Mouse (Mus musculus) stomach, postnatal 0 days (tissue): ENCODE data around the gene Lclat1. TPM values are rescaled to one million over a fixed set of nuclear protein-coding genes. Genes with fewer than 3 reads are reported as not detected.

ENCODE experiments used
- ATAC-seq: fragments of 200-750 bp; cut with Nextera tagmentation; 2 replicates; pipeline ENCODE4 v1.8.0; 2017; ENCODE audit not compliant: low FRiP score, low TSS enrichment
- DNase-seq: peaks from one replicate; pipeline ENCODE4 v3.0.0-alpha.2; 2016; ENCODE audit warnings: low spot score
- H3K27ac ChIP-seq: fragments of 300-500 bp; sonication (generic); replicated peaks from 2 replicates; pipeline ENCODE4 v1.5.1; 2014; ENCODE audit warnings: mild to moderate bottlenecking, control low read depth
- H3K27me3 ChIP-seq: fragments of 300-500 bp; sonication (generic); 2 replicates; pipeline ENCODE4 v1.6.1; 2014; ENCODE audit warnings: low read length; ENCODE audit not compliant: control insufficient read depth, insufficient read depth
- H3K36me3 ChIP-seq: fragments of 300-500 bp; sonication (generic); 2 replicates; pipeline ENCODE4 v1.6.1; 2014; ENCODE audit warnings: low read length, mixed read lengths; ENCODE audit not compliant: control insufficient read depth, insufficient read depth
- H3K4me1 ChIP-seq: fragments of 300-500 bp; sonication (generic); replicated peaks from 2 replicates; pipeline ENCODE4 v1.6.1; 2014; ENCODE audit warnings: antibody characterized with exemption; ENCODE audit not compliant: control insufficient read depth, insufficient read depth
- H3K4me2 ChIP-seq: fragments of 300-500 bp; sonication (generic); replicated peaks from 2 replicates; pipeline ENCODE4 v1.6.1; 2014; ENCODE audit warnings: low read depth, mild to moderate bottlenecking, control low read depth, moderate library complexity
- H3K4me3 ChIP-seq: fragments of 300-500 bp; sonication (generic); 2 replicates; pipeline ENCODE4 v1.5.1; 2014; ENCODE audit warnings: low read depth, low read length, control low read depth
- H3K9ac ChIP-seq: fragments of 300-500 bp; sonication (generic); 2 replicates; pipeline ENCODE4 v1.6.1; 2014; ENCODE audit warnings: mild to moderate bottlenecking, low read length, control low read depth, mixed read lengths
- H3K9me3 ChIP-seq: fragments of 300-500 bp; sonication (generic); 2 replicates; pipeline ENCODE4 v1.6.1; 2016; ENCODE audit warnings: low read length; ENCODE audit not compliant: control insufficient read depth
- CTCF ChIP-seq: IDR thresholded peaks from 2 replicates; pipeline ENCODE4 v1.5.1; 2016; ENCODE audit warnings: antibody characterized with exemption, low read depth, mild to moderate bottlenecking, moderate library complexity
- EP300 ChIP-seq: optimal IDR thresholded peaks from 2 replicates; pipeline ENCODE3; 2016; ENCODE audit warnings: antibody characterized with exemption
- WGBS: fragments of 180-500 bp; shearing (Covaris S2); extraction: QIAGEN DNeasy Blood & Tissue Kit; methylation state at CpG from one replicate; pipeline ENCODE4 v1.1.7; 2014; 5-methylcytosine and 5-hydroxymethylcytosine counted together
- polyA plus RNA-seq: library from polyadenylated mRNA; unstranded; fragments of >200 nt; fragmentation: Nextera tagmentation; extraction: Ambion mirVana; gene quantifications from 2 replicates; pipeline ENCODE4 v1.2.1, GENCODE M21; 2015

Gene Lclat1
- polyA plus RNA-seq, 1 experiment from 2014 or later = 4.3 TPM

DNA sequence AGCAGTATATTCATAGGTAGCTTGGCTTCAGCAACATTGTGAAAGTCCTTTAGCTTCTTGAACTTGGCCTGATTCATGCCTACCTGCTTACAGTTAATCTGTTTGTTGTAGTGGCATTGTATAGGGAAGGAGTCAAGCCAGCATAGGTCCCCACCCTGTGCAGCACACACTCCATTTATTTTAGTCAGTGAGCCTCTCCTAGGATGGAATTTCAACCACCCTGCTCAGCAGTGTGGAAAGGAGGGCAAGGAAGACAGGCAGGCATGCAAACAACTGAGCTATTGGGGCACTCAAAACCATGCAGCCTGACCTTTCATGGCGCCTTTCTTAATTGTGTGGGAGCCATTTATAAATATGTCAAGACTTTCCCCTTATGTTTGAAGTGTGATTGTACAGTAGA, 92.6 kb downstream of the Lclat1 start:
- Histone ChIP-seq H3K27me3 (no peaks in the 10 kb centered on the region), H3K27ac (no peak overlapping the region), H3K4me3 (no peak overlapping the region), H3K9me3 (no peaks in the 10 kb centered on the region), H3K4me1 (no peaks in the 10 kb centered on the region), H3K9ac (no peak overlapping the region), H3K36me3 (no peaks in the 10 kb centered on the region), H3K4me2 (no peak overlapping the region)
- 55% methylated on average over 1 of the region's 1 CpGs for WGBS
- ATAC-seq = no peak
- DNase-seq = no peak
- TF ChIP-seq EP300 = no peak
- TF ChIP-seq CTCF = no peak

DNA sequence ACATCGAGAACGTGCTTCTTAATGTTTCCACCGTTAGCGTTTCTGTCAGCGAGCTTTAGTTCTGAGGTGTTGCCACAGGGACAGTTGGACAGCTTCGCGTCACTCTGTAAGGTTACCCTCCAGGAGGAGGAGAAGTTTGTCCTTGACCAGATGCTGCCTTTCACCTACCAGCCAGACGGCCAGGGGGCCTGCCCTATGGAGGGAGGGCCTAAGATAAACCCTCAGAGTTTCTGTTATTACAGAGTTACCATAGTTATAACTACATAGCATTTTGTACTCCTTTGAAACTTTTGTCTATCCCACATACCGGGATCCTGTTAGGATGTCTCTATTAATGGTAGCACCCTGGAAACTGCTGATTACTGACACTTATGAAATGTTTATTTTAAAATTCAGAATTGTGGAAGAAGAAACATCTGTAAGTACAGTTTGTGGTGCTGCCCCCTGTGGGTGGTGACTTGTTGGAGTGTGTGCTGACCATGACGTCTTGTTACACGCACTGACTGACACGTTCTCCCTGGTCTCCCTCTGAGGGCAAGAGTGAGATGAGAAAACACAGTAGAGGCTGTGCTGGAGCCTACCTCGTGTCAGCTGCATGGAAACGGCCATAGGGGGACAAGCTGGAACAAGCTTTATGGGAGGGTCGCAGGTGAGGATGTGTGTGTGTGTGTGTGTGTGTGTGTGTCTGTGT, 96.0 kb downstream of the Lclat1 start:
- ATAC-seq (no peak), DNase-seq (no peak)
- Histone ChIP-seq H3K4me3 (no peak overlapping the region), H3K9me3 (no peaks in the 10 kb centered on the region), H3K36me3 (no peaks in the 10 kb centered on the region), H3K27me3 (no peaks in the 10 kb centered on the region), H3K4me1 (no peaks in the 10 kb centered on the region), H3K4me2 (no peak overlapping the region), H3K9ac (no peak overlapping the region), H3K27ac (no peak overlapping the region)
- TF ChIP-seq EP300 (no peak), CTCF (peak; percentile 45)
- 70% methylated on average over 15 of the region's 15 CpGs for WGBS

DNA sequence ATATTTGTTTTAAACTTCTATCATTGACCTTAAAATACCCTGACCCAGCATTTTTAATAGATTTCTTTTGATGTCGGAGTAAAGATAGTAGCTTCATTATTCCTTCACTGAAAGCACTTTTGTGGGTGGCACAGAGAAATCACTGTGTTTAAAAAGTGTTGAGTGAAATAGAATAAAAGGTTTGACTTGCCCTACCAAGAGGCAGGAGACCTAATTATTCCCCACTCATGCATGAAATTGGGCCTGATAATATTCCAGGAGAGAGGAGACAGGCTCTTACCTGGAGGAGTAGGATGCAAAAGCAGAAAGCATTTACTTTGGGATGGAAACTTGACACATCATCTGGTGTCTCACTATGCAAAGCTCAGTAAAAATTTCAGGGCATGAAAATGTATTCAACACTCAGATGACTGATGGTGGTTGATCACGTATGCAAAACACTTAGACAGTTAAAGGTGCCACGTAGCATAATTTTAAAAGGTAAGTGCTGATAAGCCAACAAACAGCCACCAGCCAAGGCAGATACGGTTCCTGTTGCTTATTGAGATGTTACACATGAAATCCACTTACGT, 103.3 kb downstream of the Lclat1 start:
- no peak for ATAC-seq
- no peaks in the 10 kb centered on the region for H3K9me3 ChIP-seq
- 86% methylated on average over 5 of the region's 5 CpGs for WGBS

DNA sequence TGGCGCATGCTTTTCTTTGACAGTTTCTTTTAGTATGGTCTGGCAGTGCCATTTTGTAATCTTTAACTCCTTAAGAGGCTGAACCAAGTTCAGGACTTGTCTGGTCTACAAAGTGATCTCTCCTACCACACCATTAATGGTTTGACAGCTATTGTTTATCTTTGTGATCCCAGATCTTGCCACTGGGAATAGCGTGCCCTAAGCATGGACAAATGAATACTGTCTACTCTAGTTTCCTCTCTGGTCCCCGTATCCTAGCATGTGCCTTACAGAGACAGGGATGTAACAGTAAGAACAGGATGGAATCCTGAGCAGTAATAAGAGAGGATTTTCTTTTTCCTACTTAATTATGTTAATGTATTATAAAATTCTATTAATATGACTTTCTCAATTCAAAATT, 105.0 kb downstream of the Lclat1 start:
- WGBS = 67% methylated on average over 3 of the region's 3 CpGs
- Histone ChIP-seq H3K9ac (no peak overlapping the region), H3K4me2 (no peak overlapping the region), H3K27ac (no peak overlapping the region), H3K4me3 (no peak overlapping the region), H3K36me3 (no peaks in the 10 kb centered on the region), H3K4me1 (no peaks in the 10 kb centered on the region), H3K27me3 (no peaks in the 10 kb centered on the region), H3K9me3 (no peaks in the 10 kb centered on the region)
- DNase-seq (no peak), ATAC-seq (no peak)
- no peak for TF ChIP-seq EP300
- no peak for TF ChIP-seq CTCF

More for the DNA sequence above, 103.3 kb downstream of the Lclat1 start:
- TF ChIP-seq CTCF = no peak
- no peak for TF ChIP-seq EP300
- Histone ChIP-seq H3K4me1 (no peaks in the 10 kb centered on the region), H3K27me3 (no peaks in the 10 kb centered on the region), H3K27ac (no peak overlapping the region), H3K4me3 (no peak overlapping the region), H3K36me3 (no peaks in the 10 kb centered on the region), H3K4me2 (no peak overlapping the region), H3K9ac (no peak overlapping the region)
- DNase-seq = no peak

DNA sequence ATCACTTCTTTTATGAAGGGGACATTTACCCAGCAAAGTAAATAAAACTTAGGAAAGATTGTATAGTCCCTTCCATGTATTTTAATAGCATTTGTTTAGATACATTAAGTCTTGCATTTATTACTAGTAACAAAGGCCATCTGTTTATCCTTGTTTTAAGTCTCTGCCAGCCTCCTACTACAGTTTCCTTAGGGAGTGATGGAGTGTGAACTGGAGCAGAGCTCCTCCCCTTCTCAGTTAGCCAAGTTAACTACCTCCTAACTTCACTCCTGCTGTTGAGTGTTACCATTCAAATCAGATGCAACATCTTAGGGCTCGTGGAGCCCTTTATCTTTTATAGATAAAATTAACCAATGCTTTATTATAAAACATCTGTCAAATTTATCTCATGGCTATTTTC, 105.4 kb downstream of the Lclat1 start:
- H3K27me3 ChIP-seq = no peaks in the 10 kb centered on the region
- no peaks in the 10 kb centered on the region for H3K4me1 ChIP-seq
- no peak overlapping the region for H3K4me3 ChIP-seq
- TF ChIP-seq EP300 = no peak
- TF ChIP-seq CTCF = no peak
- no peaks in the 10 kb centered on the region for H3K9me3 ChIP-seq
- H3K27ac ChIP-seq = no peak overlapping the region
- WGBS = 34% methylated on average over 1 of the region's 1 CpGs
- H3K4me2 ChIP-seq = no peak overlapping the region
- no peak overlapping the region for H3K9ac ChIP-seq
- no peak for DNase-seq
- no peak for ATAC-seq
- H3K36me3 ChIP-seq = no peaks in the 10 kb centered on the region

DNA sequence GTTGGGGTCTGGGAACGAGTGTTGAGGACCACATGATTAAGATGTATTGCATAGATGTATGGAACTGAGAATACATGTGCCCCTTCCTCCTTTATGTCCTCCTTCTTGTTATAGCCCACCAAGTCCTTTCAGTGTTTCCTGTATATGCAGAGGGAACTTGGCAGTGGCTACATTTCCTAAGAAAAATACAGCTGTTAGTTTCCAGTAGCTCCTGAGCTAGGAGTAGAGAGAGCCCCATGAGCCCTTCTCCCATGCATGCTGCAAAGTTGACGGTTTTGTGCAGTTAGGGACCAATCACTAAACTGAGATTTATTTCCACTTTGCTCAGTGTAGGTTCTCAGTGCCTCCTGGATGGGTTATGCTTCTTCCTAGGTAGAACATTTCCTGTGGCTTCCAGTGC, 105.9 kb downstream of the Lclat1 start:
- H3K9ac ChIP-seq = no peak overlapping the region
- H3K36me3 ChIP-seq = no peaks in the 10 kb centered on the region
- WGBS = 53% methylated on average over 2 of the region's 2 CpGs
- no peaks in the 10 kb centered on the region for H3K27me3 ChIP-seq
- TF ChIP-seq CTCF (no peak), EP300 (no peak)
- ATAC-seq (no peak), DNase-seq (no peak)
- no peak overlapping the region for H3K4me2 ChIP-seq
- no peaks in the 10 kb centered on the region for H3K9me3 ChIP-seq
- no peak overlapping the region for H3K27ac ChIP-seq
- H3K4me3 ChIP-seq = no peak overlapping the region
- H3K4me1 ChIP-seq = no peaks in the 10 kb centered on the region
